Mouse (Mus musculus) E14TG2a.4 (cell line): Measurements from ENCODE around the gene Adam30.
"Not testable (repeated sequence)": the region's sequence is repeated elsewhere in the genome, so short reads cannot be mapped to it uniquely, and the experiment has no call there.

Experiments
- H3K27me3 ChIP-seq: 2 replicates; pipeline ENCODE4 v1.6.1; 2014; ENCODE audit warnings: low read length, control low read depth; ENCODE audit not compliant: insufficient read depth
- H3K36me3 ChIP-seq: 2 replicates; pipeline ENCODE4 v1.6.1; 2014; ENCODE audit warnings: low read length, control low read depth; ENCODE audit not compliant: insufficient read depth
- H3K4me1 ChIP-seq: replicated peaks from 2 replicates; pipeline ENCODE4 v1.6.1; 2014; ENCODE audit warnings: low read depth, low read length, control low read depth
- H3K4me3 ChIP-seq: replicated peaks from 2 replicates; pipeline ENCODE4 v1.5.1; 2014; ENCODE audit warnings: mild to moderate bottlenecking, low read length
- H3K9me3 ChIP-seq: 2 replicates; pipeline ENCODE4 v1.6.1; 2014; ENCODE audit warnings: low read length, control low read depth
- CTCF ChIP-seq: conservative IDR thresholded peaks from 2 replicates; pipeline ENCODE4 v1.5.1; 2014; ENCODE audit warnings: low read length
- NANOG ChIP-seq: IDR thresholded peaks from 2 replicates; pipeline ENCODE4 v1.6.1; 2014; ENCODE audit warnings: borderline replicate concordance, low read length, mixed read lengths
- POU5F1 ChIP-seq: IDR thresholded peaks from 2 replicates; pipeline ENCODE4 v1.6.1; 2014; ENCODE audit warnings: low read length, borderline replicate concordance

Gene Adam30

DNA sequence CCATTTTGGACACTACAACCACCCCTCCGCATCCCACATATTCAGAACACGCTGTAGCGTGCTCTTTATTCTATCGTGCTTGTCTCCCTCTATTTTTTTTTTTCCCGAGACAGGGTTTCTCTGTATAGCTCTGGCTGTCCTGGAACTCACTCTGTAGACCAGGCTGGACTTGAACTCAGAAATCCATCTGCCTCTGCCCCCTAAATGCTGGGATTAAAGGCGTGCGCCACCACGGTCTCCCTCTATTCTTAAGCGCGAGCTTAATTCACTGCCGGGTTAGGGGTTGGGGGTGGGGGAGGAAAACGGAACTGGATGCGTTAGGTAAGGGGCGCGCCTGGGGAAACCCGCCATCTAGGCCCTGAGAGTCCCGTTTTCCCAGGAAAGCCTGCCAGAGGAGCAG is at the start of gene Adam30:
Gene Adam30 (plus strand): TSS at position 301 of the 400 bp plus-strand sequence.
- H3K4me1 ChIP-seq: 0 out of 2 replicates have a peak, but pooled peaks cover 3% of the 10 kb centered on the region
- TF ChIP-seq POU5F1 (no peak), NANOG (no peak), CTCF (no peak)
- no peaks in the 10 kb centered on the region for H3K36me3 ChIP-seq
- no peak within 1 kb of the TSS for H3K4me3 ChIP-seq
- no peaks in the 10 kb centered on the region for H3K9me3 ChIP-seq
- no peaks in the 10 kb centered on the region; the same call in 1 of the 2 replicates for H3K27me3 ChIP-seq

DNA sequence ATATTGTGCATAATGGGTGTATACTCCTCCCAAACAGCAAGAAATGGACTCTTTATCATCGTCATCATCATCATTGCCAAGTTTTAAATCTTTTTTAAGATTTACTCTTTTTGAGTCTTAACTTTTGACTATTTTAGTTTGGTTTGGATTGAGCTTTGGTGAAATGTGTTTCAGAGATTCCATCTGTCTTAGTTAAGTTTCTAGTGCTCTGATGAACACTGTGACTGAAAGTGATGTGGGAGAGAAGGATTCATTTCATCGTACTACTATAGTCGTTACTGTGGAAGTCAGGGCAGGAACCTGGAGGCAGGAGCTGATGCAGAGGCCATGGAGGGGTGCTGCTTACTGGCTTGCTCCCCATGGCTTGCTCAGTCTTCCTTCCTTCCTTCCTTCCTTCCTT is 42.2 kb upstream of the Adam30 start:
- H3K36me3 ChIP-seq: peaks cover 45% of the 10 kb centered on the region
- H3K4me1 ChIP-seq: no peaks in the 10 kb centered on the region
- TF ChIP-seq NANOG (no peak), CTCF (no peak)
- no peaks in the 10 kb centered on the region for H3K27me3 ChIP-seq
- H3K9me3 ChIP-seq: no peaks in the 10 kb centered on the region
- H3K4me3 ChIP-seq: no peak overlapping the region

DNA sequence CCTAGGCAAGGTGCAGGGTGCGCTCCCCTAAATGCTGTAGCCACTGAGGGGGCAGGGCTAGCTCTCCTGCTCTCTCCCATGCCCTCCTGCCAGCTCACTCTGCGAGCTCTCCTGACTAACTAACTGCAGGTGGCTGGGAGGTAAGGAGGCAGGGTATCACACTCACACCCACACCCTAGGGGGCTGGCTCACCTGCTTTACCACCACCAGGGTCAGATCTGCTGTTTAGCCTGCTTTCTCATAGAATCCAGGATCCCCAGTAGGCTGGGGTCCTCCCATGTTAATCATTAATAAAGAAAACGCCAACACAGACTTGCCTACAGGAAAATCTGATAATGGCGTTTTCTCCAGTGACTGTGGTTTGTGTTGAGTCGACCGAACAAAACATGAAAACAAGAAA is 41.1 kb upstream of the Adam30 start:
- H3K36me3 ChIP-seq: peaks cover 56% of the 10 kb centered on the region
- H3K9me3 ChIP-seq: no peaks in the 10 kb centered on the region
- H3K27me3 ChIP-seq: no peaks in the 10 kb centered on the region
- H3K4me1 ChIP-seq: no peaks in the 10 kb centered on the region
- TF ChIP-seq NANOG (no peak), CTCF (no peak), POU5F1 (no peak)
- H3K4me3 ChIP-seq: no peak overlapping the region

DNA sequence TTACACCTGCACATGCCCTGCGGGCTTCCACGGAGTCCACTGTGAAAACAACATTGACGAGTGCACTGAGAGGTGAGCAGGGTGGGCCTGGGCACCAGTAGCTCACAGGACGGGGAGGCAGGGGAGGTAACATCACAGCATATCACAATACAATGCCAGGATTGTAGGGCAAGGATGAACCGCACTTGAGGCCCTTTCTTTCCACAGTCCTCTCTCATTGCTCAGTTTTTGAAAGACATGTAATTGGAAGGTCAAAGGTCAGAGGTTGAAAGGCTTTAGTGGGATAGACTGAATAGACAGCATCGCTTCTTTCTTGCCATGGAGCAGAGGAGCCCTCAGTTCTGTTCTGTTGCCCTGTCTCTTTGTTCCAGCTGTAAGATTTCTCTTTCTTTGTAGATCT is 39.5 kb upstream of the Adam30 start:
- Histone ChIP-seq H3K4me1 (no peaks in the 10 kb centered on the region), H3K9me3 (no peaks in the 10 kb centered on the region), H3K36me3 (peaks cover 62% of the 10 kb centered on the region), H3K4me3 (no peak overlapping the region), H3K27me3 (no peaks in the 10 kb centered on the region)
- TF ChIP-seq CTCF (no peak), POU5F1 (no peak), NANOG (no peak)

DNA sequence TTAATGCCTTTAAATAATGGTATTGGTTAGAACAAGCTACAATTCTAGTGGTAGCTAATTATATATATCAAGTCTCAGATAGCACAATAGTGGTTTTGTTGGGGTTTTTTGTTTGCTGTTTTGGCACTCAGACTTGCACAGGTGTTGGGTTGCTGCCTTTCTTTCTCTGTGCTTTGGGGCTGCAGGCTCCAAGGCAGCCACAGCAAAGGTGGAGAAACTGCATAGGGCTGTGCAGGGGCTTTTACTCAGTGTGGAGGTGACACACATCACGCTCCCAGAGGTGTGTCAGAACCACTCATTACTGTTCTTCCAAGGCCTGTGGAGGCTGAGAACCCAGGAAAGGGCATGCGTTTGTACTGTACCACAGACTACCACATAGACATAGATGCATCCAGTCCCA is 32.7 kb upstream of the Adam30 start:
- H3K4me3 ChIP-seq: no peak overlapping the region

DNA sequence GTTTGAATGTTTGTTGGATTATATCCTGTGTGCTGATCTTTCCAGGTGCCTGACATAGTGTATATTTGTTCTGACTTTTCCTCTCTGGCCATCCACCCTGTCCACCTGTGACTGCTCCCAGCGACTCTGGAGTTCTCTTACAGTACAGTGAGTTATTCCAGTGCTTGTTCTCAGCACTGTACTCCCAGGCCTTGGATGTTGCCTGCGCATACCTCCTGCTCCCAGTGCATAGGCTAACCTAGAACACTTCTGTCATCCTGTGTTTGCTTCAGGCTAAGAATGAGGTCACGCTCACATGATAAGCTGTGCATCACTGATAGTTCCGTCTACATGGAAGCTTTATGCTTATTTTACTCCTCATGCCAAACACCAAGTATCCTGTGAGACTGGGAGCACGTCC is 31.7 kb upstream of the Adam30 start:
- no peaks in the 10 kb centered on the region for H3K9me3 ChIP-seq
- TF ChIP-seq NANOG (no peak), CTCF (no peak), POU5F1 (no peak)
- no peak overlapping the region for H3K4me3 ChIP-seq
- peaks cover 52% of the 10 kb centered on the region for H3K36me3 ChIP-seq
- no peaks in the 10 kb centered on the region for H3K4me1 ChIP-seq
- H3K27me3 ChIP-seq: no peaks in the 10 kb centered on the region

More for the DNA sequence above, 32.7 kb upstream of the Adam30 start:
- Histone ChIP-seq H3K4me1 (no peaks in the 10 kb centered on the region), H3K9me3 (no peaks in the 10 kb centered on the region), H3K27me3 (no peaks in the 10 kb centered on the region), H3K36me3 (peaks cover 57% of the 10 kb centered on the region)
- no peak for TF ChIP-seq POU5F1
- TF ChIP-seq CTCF: no peak
- TF ChIP-seq NANOG: no peak

DNA sequence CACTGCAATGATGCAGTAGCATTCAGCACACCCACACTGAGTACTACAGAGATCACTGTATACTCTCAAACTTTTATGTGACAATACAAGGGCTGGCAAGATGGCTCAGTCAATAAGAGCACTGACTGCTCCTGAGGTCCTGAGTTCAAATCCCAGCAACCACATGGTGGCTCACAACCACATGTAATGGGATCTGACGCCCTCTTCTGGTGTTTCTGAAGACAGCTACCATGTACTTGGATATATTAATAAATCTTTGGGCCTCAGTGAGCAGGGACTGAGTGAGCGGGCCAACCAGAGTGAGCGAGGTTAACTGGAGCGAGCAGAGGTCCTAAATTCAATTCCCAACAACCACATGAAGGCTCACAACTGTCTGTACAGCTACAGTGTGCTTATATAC is 28.3 kb upstream of the Adam30 start:
- Histone ChIP-seq H3K4me1 (peaks cover 20% of the 10 kb centered on the region), H3K36me3 (peaks cover 52% of the 10 kb centered on the region)
- not testable (repeated sequence) for H3K4me3 ChIP-seq, H3K27me3 ChIP-seq, H3K9me3 ChIP-seq

DNA sequence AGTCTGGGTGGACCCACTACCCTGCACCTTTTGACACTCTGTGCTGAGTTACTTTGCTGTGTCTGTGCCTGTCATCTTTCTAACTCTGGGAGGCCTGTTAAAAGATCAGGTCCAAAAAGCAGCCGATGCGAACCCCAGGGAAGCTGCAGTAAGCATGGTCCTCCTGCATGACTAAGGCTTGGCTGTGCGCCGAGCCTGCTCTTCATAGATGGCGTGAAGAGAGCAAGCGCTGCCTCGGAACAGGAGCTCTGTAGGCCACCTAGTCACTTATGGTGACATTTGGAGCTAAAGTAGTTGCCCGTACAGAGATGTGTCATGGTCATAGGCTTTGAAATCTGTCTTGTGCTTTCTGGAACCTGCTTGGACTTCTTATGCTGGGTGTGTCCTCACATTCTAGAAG is 27.8 kb upstream of the Adam30 start:
- no peak overlapping the region for H3K4me3 ChIP-seq
- H3K27me3 ChIP-seq: no peaks in the 10 kb centered on the region
- peaks cover 20% of the 10 kb centered on the region for H3K4me1 ChIP-seq
- TF ChIP-seq CTCF (no peak), NANOG (no peak), POU5F1 (no peak)
- peaks cover 57% of the 10 kb centered on the region for H3K36me3 ChIP-seq
- no peaks in the 10 kb centered on the region for H3K9me3 ChIP-seq

DNA sequence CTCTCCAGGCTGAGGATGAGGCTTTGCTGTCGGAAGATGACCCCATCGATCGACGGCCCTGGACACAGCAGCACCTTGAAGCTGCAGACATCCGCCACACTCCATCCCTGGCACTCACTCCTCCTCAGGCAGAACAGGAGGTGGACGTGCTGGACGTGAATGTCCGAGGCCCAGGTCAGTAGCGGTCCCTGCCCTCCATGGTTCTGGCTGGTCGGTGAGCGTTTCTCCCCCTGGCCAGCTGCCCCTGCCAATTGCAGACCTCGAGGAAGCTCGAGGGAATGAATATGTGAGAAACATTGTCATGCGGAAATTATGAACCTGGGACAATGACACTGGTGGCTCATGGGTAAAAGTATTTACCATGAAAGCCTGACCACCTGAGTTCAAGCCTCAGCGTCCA is 19.0 kb upstream of the Adam30 start:
- TF ChIP-seq POU5F1: no peak
- TF ChIP-seq NANOG: no peak
- no peak for TF ChIP-seq CTCF
- peaks cover 17% of the 10 kb centered on the region for H3K4me1 ChIP-seq
- H3K27me3 ChIP-seq: no peaks in the 10 kb centered on the region
- peaks cover 71% of the 10 kb centered on the region for H3K36me3 ChIP-seq
- H3K9me3 ChIP-seq: no peaks in the 10 kb centered on the region
- no peak overlapping the region for H3K4me3 ChIP-seq

DNA sequence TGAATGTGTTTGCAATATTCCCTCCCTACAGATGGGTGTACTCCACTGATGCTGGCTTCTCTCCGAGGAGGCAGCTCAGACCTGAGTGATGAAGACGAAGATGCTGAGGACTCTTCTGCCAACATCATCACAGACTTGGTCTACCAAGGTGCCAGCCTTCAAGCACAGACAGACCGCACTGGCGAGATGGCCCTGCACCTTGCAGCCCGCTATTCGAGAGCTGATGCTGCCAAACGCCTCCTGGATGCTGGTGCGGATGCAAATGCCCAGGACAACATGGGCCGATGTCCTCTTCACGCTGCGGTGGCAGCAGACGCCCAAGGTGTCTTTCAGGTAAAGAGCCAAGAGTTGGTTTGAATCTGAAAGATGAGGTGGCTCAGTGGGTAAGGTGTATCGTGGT is 17.6 kb upstream of the Adam30 start:
- Histone ChIP-seq H3K27me3 (no peaks in the 10 kb centered on the region), H3K4me1 (peaks cover 13% of the 10 kb centered on the region), H3K9me3 (no peaks in the 10 kb centered on the region), H3K4me3 (no peak overlapping the region), H3K36me3 (peaks cover 74% of the 10 kb centered on the region)
- TF ChIP-seq NANOG (no peak), POU5F1 (no peak), CTCF (no peak)
